Mouse (Mus musculus) layer of hippocampus, adult 2 months (tissue): ENCODE measurements at regions not wholly inside any gene's neighbourhood (a gene's known extent, or its start where the extent isn't known, plus 50 kb on each side); places are given as distances from the start of the nearest gene placed in this dataset.

Experiments
- DNase-seq, 2 experiments: peaks; one replicate each; pipeline ENCODE4 v3.0.0; 2022; ENCODE audit warnings: low spot score in 2 of 2
- H3K27ac ChIP-seq: fragments of 200-600 bp; 2 replicates; pipeline ENCODE4 v1.8.1; 2022
- H3K4me3 ChIP-seq: fragments of 200-600 bp; 2 replicates; pipeline ENCODE4 v1.8.1; 2022; ENCODE audit warnings: mild to moderate bottlenecking
- CTCF ChIP-seq: fragments of 200-600 bp; conservative IDR thresholded peaks from 2 replicates; pipeline ENCODE4 v1.8.1; 2022; ENCODE audit warnings: antibody characterized with exemption, mild to moderate bottlenecking, moderate library complexity

- Histone ChIP-seq H3K4me3 (no peak overlapping the region), H3K27ac (peak overlapping the region; percentile 62; the same call in 1 of the 2 replicates)
- TF ChIP-seq CTCF, result no peak
- DNase-seq, result peak in 1 of 2 experiments; percentile 32
These were observed 87.2 kb upstream of the Cxcr4 start for GRCm38 (mm10) chr1:128679005-128679980.

- DNase-seq, result no peak
- Histone ChIP-seq H3K27ac (no peak overlapping the region), H3K4me3 (no peak overlapping the region)
- no peak for TF ChIP-seq CTCF
These were observed 83.4 kb upstream of the Cxcr4 start for GRCm38 (mm10) chr1:128675538-128675937.

GRCm38 (mm10) chr1:128672306-128672705 is 80.2 kb upstream of the Cxcr4 start:
- peak in 1 of 2 experiments; percentile 11 for DNase-seq
- Histone ChIP-seq H3K4me3 (no peak overlapping the region), H3K27ac (no peak overlapping the region)
- TF ChIP-seq CTCF, result no peak

GRCm38 (mm10) chr1:128671495-128671894 is 79.4 kb upstream of the Cxcr4 start:
- no peak for TF ChIP-seq CTCF
- DNase-seq, result no peak
- Histone ChIP-seq H3K4me3 (no peak overlapping the region), H3K27ac (no peak overlapping the region)

GRCm38 (mm10) chr1:128671016-128671415 is 78.9 kb upstream of the Cxcr4 start:
- no peak for DNase-seq
- Histone ChIP-seq H3K27ac (no peak overlapping the region), H3K4me3 (no peak overlapping the region)
- no peak for TF ChIP-seq CTCF

GRCm38 (mm10) chr1:128669241-128669666 is 77.2 kb upstream of the Cxcr4 start:
- no peak overlapping the region for H3K4me3 ChIP-seq
- H3K27ac ChIP-seq, result no peak overlapping the region
- DNase-seq, result no peak
- TF ChIP-seq CTCF, result no peak

- no peak for DNase-seq
- Histone ChIP-seq H3K4me3 (no peak overlapping the region), H3K27ac (no peak overlapping the region)
- TF ChIP-seq CTCF, result no peak
These were observed 76.6 kb upstream of the Cxcr4 start for GRCm38 (mm10) chr1:128668718-128669117.

GRCm38 (mm10) chr1:128667121-128667762 is 75.1 kb upstream of the Cxcr4 start:
- no peak for TF ChIP-seq CTCF
- H3K4me3 ChIP-seq, result no peak overlapping the region
- DNase-seq, result no peak
- H3K27ac ChIP-seq, result no peak overlapping the region

- no peak overlapping the region for H3K27ac ChIP-seq
- no peak for DNase-seq
- TF ChIP-seq CTCF, result no peak
- H3K4me3 ChIP-seq, result no peak overlapping the region
These were observed 71.1 kb upstream of the Cxcr4 start for GRCm38 (mm10) chr1:128663207-128663606.

GRCm38 (mm10) chr1:128659857-128660256 is 67.8 kb upstream of the Cxcr4 start:
- DNase-seq, result peak; percentile 20 to 47
- TF ChIP-seq CTCF, result no peak
- Histone ChIP-seq H3K4me3 (no peak overlapping the region), H3K27ac (peak overlapping the region; percentile 52; the same call in 1 of the 2 replicates)

- DNase-seq, result no peak
- no peak for TF ChIP-seq CTCF
- H3K4me3 ChIP-seq, result no peak overlapping the region
- H3K27ac ChIP-seq, result no peak overlapping the region
These were observed 66.7 kb upstream of the Cxcr4 start for GRCm38 (mm10) chr1:128658802-128659201.

- Histone ChIP-seq H3K27ac (no peak overlapping the region), H3K4me3 (no peak overlapping the region)
- DNase-seq, result no peak
- TF ChIP-seq CTCF, result no peak
These were observed 62.2 kb upstream of the Cxcr4 start for GRCm38 (mm10) chr1:128654099-128654862.

GRCm38 (mm10) chr1:128650596-128650995 is 58.5 kb upstream of the Cxcr4 start:
- Histone ChIP-seq H3K4me3 (no peak overlapping the region), H3K27ac (no peak overlapping the region)
- no peak for TF ChIP-seq CTCF
- DNase-seq, result no peak
